Mouse (Mus musculus): ENCODE data around the gene Ccdc78. TPM values are rescaled to one million over a fixed set of nuclear protein-coding genes. Genes with fewer than 3 reads are reported as not detected.

Ccdc78 gene
- total and polyA plus RNA-seq, 3 experiments = 0.08 to 0.85 TPM; not detected in 1

- Histone ChIP-seq H3K27ac (ENCODE audit: control insufficient read depth, low read depth, low read length) (no peak overlapping the region), H3K4me1 (ENCODE audit: control insufficient read depth in 1 of 2, insufficient read depth in 2 of 2, low read length in 2 of 2) (no peaks in the 10 kb centered on the region), H3K4me3 (ENCODE audit: control insufficient read depth in 1 of 2, insufficient read depth in 1 of 2, low read depth in 2 of 2, low read length in 2 of 2) (no peak overlapping the region), H3K9ac (ENCODE audit: control insufficient read depth, low read depth, low read length, poor library complexity, severe bottlenecking) (no peak overlapping the region), H3K79me2 (ENCODE audit: control insufficient read depth, insufficient read depth, low read length, poor library complexity) (no peaks in the 10 kb centered on the region), H3K9me3 (replicated peaks; ENCODE audit: insufficient read depth, low read length) (no peaks in the 10 kb centered on the region), H3K27me3 (ENCODE audit: control insufficient read depth in 1 of 2, insufficient read depth in 2 of 2, low read length in 2 of 2) (no peaks in the 10 kb centered on the region), H3K36me3 (ENCODE audit: control insufficient read depth in 1 of 2, insufficient read depth in 2 of 2, low read length in 2 of 2) (peaks cover 0 to 2% of the 10 kb centered on the region in 2 experiments; a peak in 2 of 4 replicates)
- DNase-seq (ENCODE audit: low read depth, low spot score) = no peak
- TF ChIP-seq CTCF (IDR thresholded peaks at IDR 0.05 in 2 of 3, conservative IDR thresholded peaks at IDR 0.05 in 1 of 3; ENCODE audit: control insufficient read depth in 1 of 3, insufficient read depth in 1 of 3, low read depth in 2 of 3, low read length in 3 of 3, poor library complexity in 1 of 3, severe bottlenecking in 1 of 3) = no peak
- no peak for TF ChIP-seq E2F4 (IDR thresholded peaks at IDR 0.05; ENCODE audit: borderline replicate concordance, low read depth, low read length)
- TF ChIP-seq NRF1 (IDR thresholded peaks at IDR 0.05; ENCODE audit: insufficient read depth, low read depth, low read length, poor library complexity, severe bottlenecking) = no peak
- TF ChIP-seq ETS1 (IDR thresholded peaks at IDR 0.05; ENCODE audit: low read depth, low read length) = no peak
- no peak for TF ChIP-seq MEF2A (IDR thresholded peaks at IDR 0.05; ENCODE audit: extremely low read depth, insufficient replicate concordance, low read depth, low read length, poor library complexity, severe bottlenecking)
- no peak for TF ChIP-seq RAD21 (IDR thresholded peaks at IDR 0.05; ENCODE audit: low read depth, low read length)
- no peak for TF ChIP-seq MYB (IDR thresholded peaks at IDR 0.05; ENCODE audit: low read depth, low read length)
- no peak for TF ChIP-seq NELFE (IDR thresholded peaks at IDR 0.05; ENCODE audit: low read depth, low read length)
- no peak for TF ChIP-seq MAX (IDR thresholded peaks at IDR 0.05; ENCODE audit: low read length)
- no peak for TF ChIP-seq MYC (IDR thresholded peaks at IDR 0.05; ENCODE audit: low read depth, low read length)
Measured at GRCm38 (mm10) chr17:25783086-25783485, 3.3 kb upstream of the Ccdc78 start.

- H3K4me1 ChIP-seq (ENCODE audit: control insufficient read depth in 1 of 2, insufficient read depth in 2 of 2, low read length in 2 of 2) = no peaks in the 10 kb centered on the region
- H3K4me3 ChIP-seq (ENCODE audit: control insufficient read depth in 1 of 2, insufficient read depth in 1 of 2, low read depth in 2 of 2, low read length in 2 of 2) = no peak overlapping the region; a peak in 1 of 4 replicates
- H3K27ac ChIP-seq (ENCODE audit: control insufficient read depth, low read depth, low read length) = no peak overlapping the region
- H3K79me2 ChIP-seq (ENCODE audit: control insufficient read depth, insufficient read depth, low read length, poor library complexity) = no peaks in the 10 kb centered on the region
- no peaks in the 10 kb centered on the region for H3K27me3 ChIP-seq (ENCODE audit: control insufficient read depth in 1 of 2, insufficient read depth in 2 of 2, low read length in 2 of 2)
- DNase-seq (ENCODE audit: low read depth, low spot score) = no peak
- peak overlapping the region; percentile 60; the same call in 1 of the 2 replicates for H3K9ac ChIP-seq (ENCODE audit: control insufficient read depth, low read depth, low read length, poor library complexity, severe bottlenecking)
- peaks cover 0 to 2% of the 10 kb centered on the region in 2 experiments; a peak in 2 of 4 replicates for H3K36me3 ChIP-seq (ENCODE audit: control insufficient read depth in 1 of 2, insufficient read depth in 2 of 2, low read length in 2 of 2)
- TF ChIP-seq CHD2 (IDR thresholded peaks at IDR 0.05; ENCODE audit: low read length) = no peak
- TF ChIP-seq ZMIZ1 (IDR thresholded peaks at IDR 0.05; ENCODE audit: low read depth, low read length) = no peak
- no peak for TF ChIP-seq NRF1 (IDR thresholded peaks at IDR 0.05; ENCODE audit: insufficient read depth, low read depth, low read length, poor library complexity, severe bottlenecking)
- TF ChIP-seq RAD21 (IDR thresholded peaks at IDR 0.05; ENCODE audit: low read depth, low read length) = no peak
- TF ChIP-seq UBTF (IDR thresholded peaks at IDR 0.05; ENCODE audit: borderline replicate concordance, insufficient read depth, low read depth, low read length) = no peak
- TF ChIP-seq SIN3A (IDR thresholded peaks at IDR 0.05; ENCODE audit: low read length) = no peak
- TF ChIP-seq GATA1 (IDR thresholded peaks at IDR 0.05; ENCODE audit: low read depth, low read length) = no peak
- no peak for TF ChIP-seq SMC3 (IDR thresholded peaks at IDR 0.05; ENCODE audit: low read depth, low read length)
- no peak for TF ChIP-seq POLR2AphosphoS2 (IDR thresholded peaks at IDR 0.05; ENCODE audit: low read length)
- TF ChIP-seq JUND (IDR thresholded peaks at IDR 0.05; ENCODE audit: low read depth, low read length) = no peak
- TF ChIP-seq MXI1 (IDR thresholded peaks at IDR 0.05; ENCODE audit: low read depth, low read length) = no peak
- no peak for TF ChIP-seq RCOR1 (IDR thresholded peaks at IDR 0.05; ENCODE audit: low read depth, low read length)
- no peak for TF ChIP-seq BHLHE40 (IDR thresholded peaks at IDR 0.05; ENCODE audit: borderline replicate concordance, low read depth, low read length)
- no peak for TF ChIP-seq CHD1 (IDR thresholded peaks at IDR 0.05; ENCODE audit: low read depth, low read length)
- H3K9me3 ChIP-seq (replicated peaks; ENCODE audit: insufficient read depth, low read length) = no peaks in the 10 kb centered on the region
Measured at GRCm38 (mm10) chr17:25783861-25784574, 2.4 kb upstream of the Ccdc78 start.

Data from MEL (cell line).